ENCODE assay signal across 8 mouse cellular contexts in the genomic region with DNA sequence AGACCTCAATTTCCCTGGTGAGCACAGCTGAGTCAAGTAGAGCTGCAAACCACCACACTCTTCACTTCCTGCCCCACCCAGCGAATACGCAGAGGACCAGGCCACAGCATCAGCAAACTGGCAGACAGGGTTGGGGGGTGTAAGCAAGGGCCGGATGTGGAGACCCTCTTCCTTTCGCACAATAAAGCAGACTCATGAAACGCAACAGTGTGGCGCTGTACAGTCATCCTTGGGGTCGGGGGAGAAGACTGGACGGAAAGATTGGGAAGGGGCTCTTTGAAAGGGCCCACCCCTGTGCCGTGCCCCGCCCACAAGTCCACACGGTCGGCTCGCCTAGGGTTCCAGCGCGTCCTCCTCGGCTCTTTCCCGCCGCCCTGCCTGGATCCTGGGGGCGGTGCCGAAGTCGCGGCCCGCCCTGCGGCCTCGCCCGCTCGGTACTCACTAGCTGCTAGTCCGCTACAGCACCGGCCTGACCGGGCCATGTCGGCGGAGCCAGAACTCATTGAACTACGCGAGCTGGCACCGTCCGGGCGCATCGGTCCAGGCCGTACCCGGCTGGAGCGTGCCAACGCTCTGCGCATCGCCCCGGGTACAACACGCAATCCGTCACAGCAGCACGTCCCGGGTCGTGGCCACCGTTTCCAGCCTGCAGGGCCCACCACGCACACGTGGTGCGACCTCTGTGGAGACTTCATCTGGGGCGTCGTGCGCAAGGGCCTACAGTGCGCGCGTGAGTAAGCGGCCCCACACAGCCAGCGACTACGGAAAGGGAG. TPM values are rescaled to one million over a fixed set of nuclear protein-coding genes. Genes with fewer than 3 reads are reported as not detected.
DNase-seq lines count a peak whose midpoint lies in the region; ATAC-seq and TF ChIP-seq lines count a peak whose summit lies in the region.

Gene Rassf1 (plus strand): TSS at position 439 of the 773 bp plus-strand sequence.

- TF ChIP-seq CTCF in kidney, adult 2 months (conservative IDR thresholded peaks at IDR 0.05; ENCODE audit: insufficient read depth, insufficient read length, low read depth, low read length) = no peak

- H3K4me2 ChIP-seq in liver, embryonic 12.5 days = peak within 1 kb of the TSS; percentile 95
- H3K4me2 ChIP-seq in myocyte (ENCODE audit: low read depth) = peak within 1 kb of the TSS; percentile 85

- under 1% methylated on average over 63 of the region's 63 CpGs for WGBS in embryonic facial prominence, embryonic 10.5 days
- 8% methylated on average over 63 of the region's 63 CpGs for WGBS in kidney, adult 2 months
- 2% methylated on average over 63 of the region's 63 CpGs for WGBS in liver, embryonic 12.5 days (ENCODE audit: insufficient replicate concordance)

- H3K36me3 ChIP-seq in embryonic facial prominence, embryonic 10.5 days (replicated peaks) = peaks cover 5% of the 10 kb centered on the region
- no peaks in the 10 kb centered on the region for H3K36me3 ChIP-seq in kidney, adult 2 months (ENCODE audit: control insufficient read depth, insufficient read depth, low read length)
- no peaks in the 10 kb centered on the region; the same call in 1 of the 2 replicates for H3K36me3 ChIP-seq in liver, embryonic 12.5 days
- H3K36me3 ChIP-seq in myocyte (ENCODE audit: control insufficient read depth, insufficient read depth) = no peaks in the 10 kb centered on the region

- peak within 1 kb of the TSS; percentile 85 for H3K4me3 ChIP-seq in embryonic facial prominence, embryonic 10.5 days
- H3K4me3 ChIP-seq in kidney, adult 2 months (ENCODE audit: insufficient read depth, low read depth, low read length) = peak within 1 kb of the TSS; percentile 67
- peak within 1 kb of the TSS; percentile 59 for H3K4me3 ChIP-seq in liver, embryonic 12.5 days
- H3K4me3 ChIP-seq in myocyte = peak within 1 kb of the TSS; percentile 96

- no peaks in the 10 kb centered on the region for H3K9me3 ChIP-seq in embryonic facial prominence, embryonic 10.5 days
- no peaks in the 10 kb centered on the region for H3K9me3 ChIP-seq in liver, embryonic 12.5 days (replicated peaks)

- peak; percentile 57 for DNase-seq in ovary, adult 18-20 months (ENCODE audit: low spot score)
- DNase-seq in ovary, postnatal 10 days (ENCODE audit: low spot score) = no peak
- peak; percentile 84 for DNase-seq in embryonic facial prominence, embryonic 10.5 days (ENCODE audit: low spot score)
- peak; percentile 61 for DNase-seq in heart, adult 8-10 months (ENCODE audit: low spot score)
- DNase-seq in kidney, adult 2 months = peak; percentile 90
- peak; percentile 72 to 77 for DNase-seq in thymus, postnatal 10 days (ENCODE audit: low spot score in 2 of 2)

- TF ChIP-seq POLR2A in kidney, adult 2 months (IDR thresholded peaks at IDR 0.05; ENCODE audit: low read depth, low read length) = peak; percentile 29
- TF ChIP-seq POLR2A in myocyte (IDR thresholded peaks at IDR 0.05; ENCODE audit: insufficient read length, low read depth) = peak; percentile 90

- peak; percentile 57 for ATAC-seq in liver, embryonic 12.5 days

- H3K79me2 ChIP-seq in myocyte (ENCODE audit: control insufficient read depth, insufficient read depth) = peaks cover 29% of the 10 kb centered on the region

- H3ac ChIP-seq in myocyte (ENCODE audit: control insufficient read depth, insufficient read length) = peak within 1 kb of the TSS; percentile 21

- H3K27me3 ChIP-seq in embryonic facial prominence, embryonic 10.5 days (replicated peaks; ENCODE audit: low read depth, poor library complexity, severe bottlenecking) = peaks cover 62% of the 10 kb centered on the region
- no peaks in the 10 kb centered on the region for H3K27me3 ChIP-seq in kidney, adult 2 months (replicated peaks; ENCODE audit: control insufficient read depth, insufficient read depth, low read length)
- peaks cover 45% of the 10 kb centered on the region for H3K27me3 ChIP-seq in liver, embryonic 12.5 days (replicated peaks)
- H3K27me3 ChIP-seq in myocyte (ENCODE audit: control insufficient read depth, insufficient read depth, insufficient read length) = no peaks in the 10 kb centered on the region

- peak within 1 kb of the TSS; percentile 88 for H3K27ac ChIP-seq in embryonic facial prominence, embryonic 10.5 days (replicated peaks)
- peak within 1 kb of the TSS; percentile 89 for H3K27ac ChIP-seq in kidney, adult 2 months (ENCODE audit: insufficient read depth, low read depth, low read length)
- peak within 1 kb of the TSS; percentile 57; the same call in 1 of the 2 replicates for H3K27ac ChIP-seq in liver, embryonic 12.5 days

- peaks cover 75% of the 10 kb centered on the region for H3K4me1 ChIP-seq in embryonic facial prominence, embryonic 10.5 days
- peaks cover 33% of the 10 kb centered on the region; the same call in 1 of the 2 replicates for H3K4me1 ChIP-seq in kidney, adult 2 months (ENCODE audit: control insufficient read depth, insufficient read depth, low read length)
- peaks cover 66% of the 10 kb centered on the region for H3K4me1 ChIP-seq in liver, embryonic 12.5 days

- peak within 1 kb of the TSS; percentile 76 for H3K9ac ChIP-seq in liver, embryonic 12.5 days

TF ChIP-seq in myocyte, 11 proteins besides CTCF, POLR2A, EP300 and RAD21:
- peak; percentile 56 for TF ChIP-seq POLR2AphosphoS2 (IDR thresholded peaks at IDR 0.05; ENCODE audit: insufficient read length, low read depth)
- peak; percentile 40 for TF ChIP-seq MAX (IDR thresholded peaks at IDR 0.05; ENCODE audit: low read depth)
- peak in 1 of 3 experiments; percentile 13 for TF ChIP-seq MYOD1 (IDR thresholded peaks at IDR 0.05; ENCODE audit: control insufficient read depth in 1 of 3, insufficient read length in 2 of 3, low read depth in 2 of 3)
- no peak for TF ChIP-seq E2F4 (IDR thresholded peaks at IDR 0.05; ENCODE audit: insufficient read depth)
- TF ChIP-seq TCF3 (IDR thresholded peaks at IDR 0.05; ENCODE audit: insufficient read length, low read depth) = no peak
- TF ChIP-seq REST (IDR thresholded peaks at IDR 0.05; ENCODE audit: insufficient read depth, insufficient read length) = no peak
- TF ChIP-seq USF1 (IDR thresholded peaks at IDR 0.05; ENCODE audit: low read depth) = no peak
- peak in 1 of 3 experiments; percentile 53 for TF ChIP-seq MYOG (IDR thresholded peaks at IDR 0.05; ENCODE audit: control insufficient read depth in 1 of 3, insufficient read depth in 1 of 3, insufficient read length in 2 of 3, low read depth in 2 of 3)
- TF ChIP-seq SRF (IDR thresholded peaks at IDR 0.05; ENCODE audit: control insufficient read depth, insufficient read length, low read depth) = no peak
- TF ChIP-seq TCF12 (IDR thresholded peaks at IDR 0.05; ENCODE audit: insufficient read depth, poor library complexity, severe bottlenecking) = no peak
- no peak for TF ChIP-seq CEBPB (IDR thresholded peaks at IDR 0.05; ENCODE audit: insufficient read depth, poor library complexity, severe bottlenecking)
TF ChIP-seq in myocyte: peak in this region for 4.

RNA-seq across cellular contexts. Expression of gene Rassf1, which starts in this region (rescaled TPM):
- 45.3 and 46.5 TPM in 2 replicates for polyA plus RNA-seq in embryonic facial prominence, embryonic 10.5 days (2016; fragmentation: Nextera tagmentation; extraction: Ambion mirVana)
- total RNA-seq in heart, adult 8-10 months (2022) = 10 to 100 TPM; 12.9 to 14.9 (median 14.4) TPM
- 23.0 and 24.0 TPM in 2 replicates for polyA plus RNA-seq in kidney, adult 2 months (2012; rRNA removed)
- polyA plus RNA-seq in liver, embryonic 12.5 days (2016; fragmentation: Nextera tagmentation; extraction: Ambion mirVana) = 22.2 and 24.8 TPM in 2 replicates
- 59.3 TPM for polyA plus RNA-seq in myocyte (2012; fragmentation: generic; extraction: Trizol)
